Mouse (Mus musculus): ENCODE results near the gene Ddx20. TPM values are rescaled to one million over a fixed set of nuclear protein-coding genes. Genes with fewer than 3 reads are reported as not detected.

Gene Ddx20
- polyA plus RNA-seq, 1 experiment from 2014 or later = 34.6 TPM

GRCm38 (mm10) chr3:105717856-105718555 is 30.6 kb upstream of the Ddx20 start:
- Histone ChIP-seq H3K27ac (peak overlapping the region; percentile 72), H3K4me1 (peaks cover 40% of the 10 kb centered on the region), H3K4me3 (no peak overlapping the region), H3K9me3 (replicated peaks) (no peaks in the 10 kb centered on the region), H3K36me3 (no peaks in the 10 kb centered on the region), H3K4me2 (replicated peaks) (no peak overlapping the region), H3K27me3 (peaks cover 2% of the 10 kb centered on the region; the same call in 1 of the 2 replicates), H3K9ac (no peak overlapping the region)
- 43% methylated on average over 11 of the region's 11 CpGs for WGBS
- peak; percentile 82 for ATAC-seq (ENCODE audit: low FRiP score)

DNA sequence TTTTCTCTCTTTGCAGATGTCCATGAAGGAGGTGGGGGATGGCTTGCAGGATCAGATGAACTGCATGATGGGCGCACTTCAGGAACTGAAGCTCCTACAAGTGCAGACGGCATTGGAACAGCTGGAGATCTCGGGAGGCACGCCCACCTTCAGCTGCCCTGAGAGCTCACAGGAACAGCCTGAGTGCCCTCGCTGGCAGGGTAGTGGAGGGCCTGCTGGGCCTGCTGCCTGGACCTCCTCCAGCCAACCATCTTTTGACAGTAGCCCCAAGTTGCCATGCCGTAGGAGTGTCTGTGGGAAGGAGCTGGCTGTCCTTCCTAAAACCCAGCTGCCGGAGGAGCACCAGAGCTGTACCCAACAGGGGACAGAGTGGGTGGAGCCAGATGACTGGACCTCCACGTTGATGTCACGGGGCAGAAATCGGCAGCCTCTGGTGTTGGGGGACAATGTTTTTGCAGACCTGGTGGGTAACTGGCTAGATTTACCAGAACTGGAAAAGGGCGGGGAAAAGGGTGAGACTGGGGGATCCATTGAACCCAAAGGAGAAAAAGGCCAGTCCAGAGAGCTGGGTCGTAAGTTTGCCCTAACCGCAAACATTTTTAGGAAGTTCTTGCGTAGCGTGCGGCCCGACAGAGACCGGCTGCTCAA is 29.1 kb upstream of the Ddx20 start:
- no peak overlapping the region for H3K4me2 ChIP-seq (replicated peaks)
- 59% methylated on average over 18 of the region's 18 CpGs for WGBS
- no peak overlapping the region for H3K9ac ChIP-seq
- H3K27me3 ChIP-seq = peaks cover 2% of the 10 kb centered on the region; the same call in 1 of the 2 replicates
- H3K4me3 ChIP-seq = no peak overlapping the region
- H3K4me1 ChIP-seq = peaks cover 44% of the 10 kb centered on the region
- peak overlapping the region; percentile 72; the same call in 1 of the 2 replicates for H3K27ac ChIP-seq
- no peaks in the 10 kb centered on the region for H3K36me3 ChIP-seq
- no peaks in the 10 kb centered on the region for H3K9me3 ChIP-seq (replicated peaks)
- no peak for ATAC-seq (ENCODE audit: low FRiP score)

- H3K27me3 ChIP-seq = peaks cover 7% of the 10 kb centered on the region; the same call in 1 of the 2 replicates
- peaks cover 50% of the 10 kb centered on the region for H3K4me1 ChIP-seq
- no peaks in the 10 kb centered on the region for H3K9me3 ChIP-seq (replicated peaks)
- ATAC-seq (ENCODE audit: low FRiP score) = no peak
- no peak overlapping the region for H3K4me2 ChIP-seq (replicated peaks)
- no peak overlapping the region for H3K27ac ChIP-seq
- H3K36me3 ChIP-seq = no peaks in the 10 kb centered on the region
- H3K9ac ChIP-seq = no peak overlapping the region
- H3K4me3 ChIP-seq = no peak overlapping the region
Observed at GRCm38 (mm10) chr3:105714820-105715167, 27.4 kb upstream of the Ddx20 start.

- H3K4me3 ChIP-seq = no peak overlapping the region
- 0 out of 2 replicates have a peak overlapping the region, but pooled peaks have one; percentile 11 for H3K4me2 ChIP-seq (replicated peaks)
- H3K9me3 ChIP-seq (replicated peaks) = no peaks in the 10 kb centered on the region
- H3K9ac ChIP-seq = peak overlapping the region; percentile 32; the same call in 1 of the 2 replicates
- 14% methylated on average over 8 of the region's 8 CpGs for WGBS
- peaks cover 7% of the 10 kb centered on the region; the same call in 1 of the 2 replicates for H3K27me3 ChIP-seq
- peak overlapping the region; percentile 76 for H3K27ac ChIP-seq
- peaks cover 50% of the 10 kb centered on the region for H3K4me1 ChIP-seq
- H3K36me3 ChIP-seq = no peaks in the 10 kb centered on the region
- ATAC-seq (ENCODE audit: low FRiP score) = peak; percentile 47
Observed at GRCm38 (mm10) chr3:105714091-105714819, 26.9 kb upstream of the Ddx20 start.

DNA sequence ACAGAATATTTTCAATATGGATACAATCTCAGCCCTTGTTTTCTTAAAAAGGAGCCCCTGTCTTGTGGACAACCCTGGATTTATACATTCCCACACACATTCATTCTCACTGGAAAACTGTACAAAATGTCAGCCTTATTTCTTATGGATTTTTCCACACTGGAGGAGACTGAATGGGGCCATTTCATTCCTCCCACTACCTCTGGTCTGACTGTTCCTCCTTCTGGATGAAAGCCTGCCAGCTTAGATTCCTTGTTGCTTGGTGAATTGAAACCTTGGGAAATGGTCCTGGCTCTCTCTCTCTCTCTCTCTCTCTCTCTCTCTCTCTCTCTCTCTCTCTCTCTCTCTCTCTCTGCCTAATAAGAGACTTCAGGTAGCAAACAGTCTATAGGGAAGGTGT is 25.5 kb upstream of the Ddx20 start:
- peaks cover 7% of the 10 kb centered on the region; the same call in 1 of the 2 replicates for H3K27me3 ChIP-seq
- H3K9me3 ChIP-seq (replicated peaks) = no peaks in the 10 kb centered on the region
- no peaks in the 10 kb centered on the region for H3K36me3 ChIP-seq
- no peak overlapping the region for H3K9ac ChIP-seq
- H3K4me2 ChIP-seq (replicated peaks) = no peak overlapping the region
- no peak overlapping the region for H3K27ac ChIP-seq
- no peak overlapping the region for H3K4me3 ChIP-seq
- ATAC-seq (ENCODE audit: low FRiP score) = no peak
- peaks cover 38% of the 10 kb centered on the region for H3K4me1 ChIP-seq

GRCm38 (mm10) chr3:105711741-105712140 is 24.4 kb upstream of the Ddx20 start:
- no peak overlapping the region for H3K27ac ChIP-seq
- 54% methylated on average over 7 of the region's 7 CpGs for WGBS
- H3K27me3 ChIP-seq = peaks cover 7% of the 10 kb centered on the region; the same call in 1 of the 2 replicates
- no peak overlapping the region for H3K9ac ChIP-seq
- ATAC-seq (ENCODE audit: low FRiP score) = no peak
- peaks cover 33% of the 10 kb centered on the region for H3K4me1 ChIP-seq
- no peaks in the 10 kb centered on the region for H3K9me3 ChIP-seq (replicated peaks)
- H3K4me2 ChIP-seq (replicated peaks) = no peak overlapping the region
- no peak overlapping the region for H3K4me3 ChIP-seq
- H3K36me3 ChIP-seq = no peaks in the 10 kb centered on the region

DNA sequence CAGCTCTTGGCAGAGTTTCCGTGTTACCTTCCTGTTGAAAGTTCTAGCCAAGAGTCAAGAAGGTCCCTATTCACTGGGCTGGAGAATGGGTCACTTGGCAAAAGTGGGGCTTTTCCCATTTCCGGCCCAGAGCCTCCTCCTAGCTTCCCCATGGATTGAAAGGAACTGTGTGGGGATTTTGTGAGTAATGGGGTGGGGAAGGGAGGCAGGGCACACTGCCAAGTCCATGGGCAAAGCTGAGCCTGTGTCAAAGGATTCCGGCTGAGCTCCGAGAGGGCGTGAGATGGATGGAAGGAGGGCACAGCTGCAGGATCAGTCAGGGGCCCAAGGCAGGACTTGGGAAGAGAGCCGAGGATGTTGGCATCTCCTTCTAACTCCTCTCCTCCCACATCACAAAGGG is 22.9 kb upstream of the Ddx20 start:
- no peak overlapping the region for H3K4me3 ChIP-seq
- 73% methylated on average over 6 of the region's 6 CpGs for WGBS
- no peak overlapping the region for H3K4me2 ChIP-seq (replicated peaks)
- H3K4me1 ChIP-seq = peaks cover 35% of the 10 kb centered on the region
- ATAC-seq (ENCODE audit: low FRiP score) = no peak
- peaks cover 22% of the 10 kb centered on the region for H3K27me3 ChIP-seq
- no peaks in the 10 kb centered on the region for H3K9me3 ChIP-seq (replicated peaks)
- no peak overlapping the region for H3K9ac ChIP-seq
- H3K27ac ChIP-seq = no peak overlapping the region
- no peaks in the 10 kb centered on the region for H3K36me3 ChIP-seq

DNA sequence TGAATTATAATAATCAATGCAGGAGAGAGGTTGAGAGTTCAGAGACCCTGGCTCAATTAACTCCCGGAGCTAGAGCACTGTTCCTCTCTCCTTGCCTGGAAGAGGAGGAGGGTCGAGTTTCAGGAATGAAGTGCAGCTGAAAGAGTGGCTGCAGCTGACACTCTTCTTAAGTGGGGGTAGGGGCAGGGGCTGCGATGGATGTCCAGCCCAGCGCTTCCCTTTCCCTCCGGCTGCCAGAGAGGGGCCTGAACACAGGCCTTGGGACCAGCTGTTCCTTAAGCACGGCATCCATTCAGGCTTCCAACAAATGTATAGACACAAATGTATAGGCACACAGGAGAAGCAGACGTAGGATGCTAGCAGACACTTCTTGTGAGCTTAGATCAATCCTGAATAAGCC is 20.2 kb upstream of the Ddx20 start:
- Histone ChIP-seq H3K9me3 (replicated peaks) (no peaks in the 10 kb centered on the region), H3K36me3 (no peaks in the 10 kb centered on the region), H3K4me2 (replicated peaks) (no peak overlapping the region), H3K27ac (no peak overlapping the region), H3K4me1 (peaks cover 33% of the 10 kb centered on the region), H3K27me3 (peaks cover 35% of the 10 kb centered on the region), H3K9ac (no peak overlapping the region), H3K4me3 (no peak overlapping the region)
- WGBS = 13% methylated on average over 7 of the region's 7 CpGs
- ATAC-seq (ENCODE audit: low FRiP score) = no peak

- Histone ChIP-seq H3K4me1 (peaks cover 30% of the 10 kb centered on the region), H3K27me3 (peaks cover 43% of the 10 kb centered on the region), H3K36me3 (no peaks in the 10 kb centered on the region), H3K9ac (no peak overlapping the region), H3K4me3 (peak overlapping the region; percentile 57; the same call in 1 of the 2 replicates), H3K27ac (no peak overlapping the region), H3K9me3 (replicated peaks) (no peaks in the 10 kb centered on the region), H3K4me2 (replicated peaks) (peak overlapping the region; percentile 100)
- ATAC-seq (ENCODE audit: low FRiP score) = no peak
- WGBS = 47% methylated on average over 4 of the region's 4 CpGs
Observed at GRCm38 (mm10) chr3:105706366-105707020, 19.1 kb upstream of the Ddx20 start.

GRCm38 (mm10) chr3:105705561-105705960 is 18.2 kb upstream of the Ddx20 start:
- H3K36me3 ChIP-seq = no peaks in the 10 kb centered on the region
- H3K4me1 ChIP-seq = peaks cover 28% of the 10 kb centered on the region
- H3K4me3 ChIP-seq = peak overlapping the region; percentile 57
- peak overlapping the region; percentile 100 for H3K4me2 ChIP-seq (replicated peaks)
- WGBS = 39% methylated on average over 3 of the region's 3 CpGs
- H3K27ac ChIP-seq = no peak overlapping the region
- H3K9me3 ChIP-seq (replicated peaks) = no peaks in the 10 kb centered on the region
- H3K9ac ChIP-seq = peak overlapping the region; percentile 73
- ATAC-seq (ENCODE audit: low FRiP score) = no peak
- H3K27me3 ChIP-seq = peaks cover 47% of the 10 kb centered on the region

- Histone ChIP-seq H3K9me3 (replicated peaks) (no peaks in the 10 kb centered on the region), H3K36me3 (no peaks in the 10 kb centered on the region), H3K27ac (peak overlapping the region; percentile 35; the same call in 1 of the 2 replicates), H3K27me3 (peaks cover 43% of the 10 kb centered on the region), H3K4me3 (peak overlapping the region; percentile 57), H3K4me2 (replicated peaks) (peak overlapping the region; percentile 100), H3K4me1 (peaks cover 24% of the 10 kb centered on the region), H3K9ac (peak overlapping the region; percentile 73)
- under 1% methylated on average over 28 of the region's 28 CpGs for WGBS
- ATAC-seq (ENCODE audit: low FRiP score) = peak; percentile 66
Observed at GRCm38 (mm10) chr3:105705061-105705549, 17.7 kb upstream of the Ddx20 start.
